Mouse (Mus musculus): Measurements from ENCODE around the gene Pdp2.

DNA sequence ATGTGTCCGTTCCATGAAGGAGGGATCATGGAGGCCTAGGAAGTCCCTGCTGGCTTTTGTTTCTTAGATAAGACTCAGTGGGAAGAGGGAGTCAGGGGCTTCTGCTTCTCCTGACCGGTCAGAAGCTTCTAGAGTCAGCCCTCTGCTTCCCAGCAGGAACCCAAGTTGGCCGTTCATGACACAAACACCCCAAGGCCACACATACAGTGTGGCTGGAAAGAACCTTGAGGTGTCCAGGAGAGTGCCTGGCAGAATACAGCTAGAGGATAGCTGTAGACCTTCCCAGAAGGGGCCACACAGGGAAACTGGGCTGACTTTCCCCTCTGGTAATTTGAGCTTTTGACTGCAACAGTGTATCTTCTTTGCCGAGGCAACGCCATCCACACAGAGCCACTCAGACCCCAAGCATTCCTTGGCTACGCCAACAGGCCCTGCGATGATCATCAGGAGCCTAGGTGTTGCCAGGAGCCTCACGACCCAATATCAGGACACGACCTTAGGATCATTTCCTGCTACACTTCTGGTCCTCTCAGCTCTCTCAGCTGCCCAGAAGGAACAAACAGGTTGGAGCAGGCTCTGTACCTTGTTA, 42.0 kb downstream of the Pdp2 start:
- no peak for TF ChIP-seq POLR2AphosphoS2 (IDR thresholded peaks at IDR 0.05; ENCODE audit: insufficient read length, low read depth)
- no peak for TF ChIP-seq POLR2A (IDR thresholded peaks at IDR 0.05; ENCODE audit: insufficient read length, low read depth)
- TF ChIP-seq MAX (IDR thresholded peaks at IDR 0.05; ENCODE audit: low read depth) = no peak
- no peak for TF ChIP-seq USF1 (IDR thresholded peaks at IDR 0.05; ENCODE audit: low read depth)
- no peak for TF ChIP-seq CEBPB (IDR thresholded peaks at IDR 0.05; ENCODE audit: insufficient read depth, poor library complexity, severe bottlenecking)
- no peak for TF ChIP-seq E2F4 (IDR thresholded peaks at IDR 0.05; ENCODE audit: insufficient read depth)
- no peak for TF ChIP-seq TCF12 (IDR thresholded peaks at IDR 0.05; ENCODE audit: insufficient read depth, poor library complexity, severe bottlenecking)
- TF ChIP-seq MYOG (IDR thresholded peaks at IDR 0.05; ENCODE audit: control insufficient read depth in 1 of 3, insufficient read depth in 1 of 3, insufficient read length in 2 of 3, low read depth in 2 of 3) = no peak
- TF ChIP-seq MYOD1 (IDR thresholded peaks at IDR 0.05; ENCODE audit: control insufficient read depth in 1 of 3, insufficient read length in 2 of 3, low read depth in 2 of 3) = no peak
- no peak for TF ChIP-seq SRF (IDR thresholded peaks at IDR 0.05; ENCODE audit: control insufficient read depth, insufficient read length, low read depth)
- no peak for TF ChIP-seq REST (IDR thresholded peaks at IDR 0.05; ENCODE audit: insufficient read depth, insufficient read length)
- no peak for TF ChIP-seq TCF3 (IDR thresholded peaks at IDR 0.05; ENCODE audit: insufficient read length, low read depth)
